Mouse (Mus musculus) cortical plate, adult 2 months (tissue): ENCODE measurements around the gene Sytl2. TPM values are rescaled to one million over a fixed set of nuclear protein-coding genes. Genes with fewer than 3 reads are reported as not detected.

Experiments
- H3K27ac ChIP-seq: fragments of 200-500 bp; 2 replicates; pipeline ENCODE4 v1.5.1; 2012; ENCODE audit warnings: low read length, control low read depth, inconsistent platforms; ENCODE audit not compliant: insufficient read depth
- H3K4me1 ChIP-seq: fragments of 200-500 bp; 2 replicates; pipeline ENCODE4 v1.6.1; 2011; ENCODE audit warnings: low read length; ENCODE audit not compliant: control insufficient read depth, insufficient read depth
- H3K4me3 ChIP-seq: fragments of 200-500 bp; 2 replicates; pipeline ENCODE4 v1.5.1; 2011; ENCODE audit warnings: mild to moderate bottlenecking, low read length, control low read depth; ENCODE audit not compliant: insufficient read depth
- CTCF ChIP-seq: fragments of 200-500 bp; IDR thresholded peaks from 2 replicates; pipeline ENCODE4 v1.5.1; 2011; ENCODE audit warnings: mild to moderate bottlenecking, control low read depth, low read length; ENCODE audit not compliant: insufficient read depth; ENCODE audit errors: extremely low read depth
- POLR2A ChIP-seq: fragments of 200-500 bp; IDR thresholded peaks from 2 replicates; pipeline ENCODE4 v1.6.1; 2011; ENCODE audit warnings: mild to moderate bottlenecking, low read length, control low read depth; ENCODE audit not compliant: insufficient read depth; ENCODE audit errors: extremely low read depth
- polyA plus RNA-seq: library from polyadenylated mRNA; depleted of rRNA; stranded (reverse); fragments of >200 nt; gene quantifications from 2 replicates; pipeline ENCODE4 v1.2.3, GENCODE M21; 2012

Gene Sytl2
- polyA plus RNA-seq, 1 experiment = 119 TPM

- Histone ChIP-seq H3K4me3 (no peak overlapping the region), H3K27ac (no peak overlapping the region), H3K4me1 (no peaks in the 10 kb centered on the region)
- TF ChIP-seq CTCF = no peak
- no peak for TF ChIP-seq POLR2A
Measured at GRCm38 (mm10) chr7:90312151-90312883, 10.3 kb downstream of the Sytl2 start.

DNA sequence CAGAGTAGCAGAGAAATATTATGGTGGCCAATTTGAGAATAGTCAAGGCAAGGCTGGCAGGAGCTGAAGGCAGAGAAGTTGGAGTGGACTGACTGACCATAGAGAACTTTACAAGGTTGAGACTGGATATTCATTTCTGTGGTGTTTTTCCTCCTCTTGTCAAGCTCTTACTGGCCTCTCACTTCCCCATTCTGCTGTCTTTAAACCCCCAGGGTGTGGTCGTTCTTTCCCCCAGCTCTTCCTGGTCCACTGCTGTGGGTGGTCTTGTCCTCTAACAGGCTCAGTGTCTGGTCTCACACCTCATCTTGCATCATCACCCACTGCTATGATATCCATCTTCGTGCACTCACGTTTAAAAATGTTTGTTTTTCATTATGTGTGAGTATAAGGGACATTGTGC is 11.4 kb downstream of the Sytl2 start:
- H3K4me1 ChIP-seq = no peaks in the 10 kb centered on the region
- TF ChIP-seq CTCF = no peak
- no peak for TF ChIP-seq POLR2A
- no peak overlapping the region for H3K27ac ChIP-seq
- no peak overlapping the region for H3K4me3 ChIP-seq

DNA sequence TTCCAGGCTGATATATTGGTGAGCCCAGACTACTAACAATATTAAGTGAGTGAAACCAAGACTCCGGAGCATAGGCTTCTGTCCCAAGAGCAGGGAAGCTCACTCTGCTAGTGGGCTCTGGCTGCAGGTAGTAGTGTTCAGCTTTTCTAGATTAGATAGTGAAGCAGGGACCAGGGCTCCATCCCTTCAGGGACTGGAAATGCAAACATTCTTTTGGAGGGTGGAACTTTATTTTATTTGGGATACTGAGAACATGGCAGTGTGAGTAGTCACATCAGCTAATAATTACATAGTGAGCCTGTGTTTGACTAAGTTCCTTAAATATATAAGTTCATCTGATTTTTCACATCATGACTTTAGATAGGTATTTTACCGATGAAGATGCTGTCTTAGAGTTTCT is 14.8 kb downstream of the Sytl2 start:
- TF ChIP-seq CTCF = no peak
- no peak for TF ChIP-seq POLR2A
- Histone ChIP-seq H3K4me3 (no peak overlapping the region), H3K4me1 (no peaks in the 10 kb centered on the region), H3K27ac (no peak overlapping the region)

GRCm38 (mm10) chr7:90319446-90319845 is 17.4 kb downstream of the Sytl2 start:
- no peak for TF ChIP-seq CTCF
- TF ChIP-seq POLR2A = no peak
- Histone ChIP-seq H3K27ac (no peak overlapping the region), H3K4me1 (no peaks in the 10 kb centered on the region), H3K4me3 (no peak overlapping the region)

GRCm38 (mm10) chr7:90320124-90320523 is 18.1 kb downstream of the Sytl2 start:
- H3K4me1 ChIP-seq = no peaks in the 10 kb centered on the region
- H3K4me3 ChIP-seq = no peak overlapping the region
- TF ChIP-seq POLR2A (no peak), CTCF (no peak)
- H3K27ac ChIP-seq = no peak overlapping the region

DNA sequence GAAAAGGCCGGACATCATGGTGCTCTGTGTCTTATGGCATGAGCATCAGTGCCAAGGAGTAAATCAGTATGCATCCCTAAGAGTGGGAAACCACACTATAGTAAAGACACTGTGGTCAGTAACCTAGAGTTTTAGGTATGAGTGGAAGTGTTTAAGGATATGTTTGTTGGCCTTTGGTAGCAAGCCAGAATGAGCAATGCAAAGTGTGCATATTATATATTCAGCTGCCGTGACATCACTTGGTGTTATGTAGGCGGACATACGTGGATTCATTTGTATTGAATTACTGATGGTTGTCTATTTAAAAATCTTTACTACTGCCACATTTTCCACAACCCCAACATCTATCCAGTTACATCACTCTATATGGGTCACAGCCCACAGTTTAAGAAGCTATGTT is 23.1 kb downstream of the Sytl2 start:
- TF ChIP-seq POLR2A = no peak
- no peak for TF ChIP-seq CTCF
- Histone ChIP-seq H3K4me3 (no peak overlapping the region), H3K4me1 (no peaks in the 10 kb centered on the region)

DNA sequence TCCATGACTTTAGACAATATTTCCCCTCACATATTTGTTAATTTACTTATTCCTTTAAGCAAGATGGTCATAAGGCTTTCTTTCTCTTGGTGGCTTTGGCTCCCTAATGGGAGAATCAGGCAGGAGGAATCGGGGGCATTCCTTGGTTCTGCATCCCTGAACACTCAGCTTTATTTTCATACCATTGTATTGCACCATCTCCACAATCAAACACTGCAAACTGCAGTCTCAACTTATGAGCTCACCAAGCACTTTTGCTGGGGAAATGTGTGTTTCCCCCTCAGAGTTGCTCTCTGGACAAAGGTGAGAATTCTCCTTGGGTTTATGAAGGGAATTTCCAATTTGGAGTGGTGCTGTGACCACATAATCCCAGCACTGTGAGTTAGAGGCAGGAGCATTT is 28.1 kb downstream of the Sytl2 start:
- H3K4me1 ChIP-seq = peaks cover 5% of the 10 kb centered on the region; the same call in 1 of the 2 replicates
- TF ChIP-seq CTCF = no peak
- no peak for TF ChIP-seq POLR2A
- H3K4me3 ChIP-seq = no peak overlapping the region
- no peak overlapping the region for H3K27ac ChIP-seq

More for the DNA sequence above, 23.1 kb downstream of the Sytl2 start:
- H3K27ac ChIP-seq = no peak overlapping the region

DNA sequence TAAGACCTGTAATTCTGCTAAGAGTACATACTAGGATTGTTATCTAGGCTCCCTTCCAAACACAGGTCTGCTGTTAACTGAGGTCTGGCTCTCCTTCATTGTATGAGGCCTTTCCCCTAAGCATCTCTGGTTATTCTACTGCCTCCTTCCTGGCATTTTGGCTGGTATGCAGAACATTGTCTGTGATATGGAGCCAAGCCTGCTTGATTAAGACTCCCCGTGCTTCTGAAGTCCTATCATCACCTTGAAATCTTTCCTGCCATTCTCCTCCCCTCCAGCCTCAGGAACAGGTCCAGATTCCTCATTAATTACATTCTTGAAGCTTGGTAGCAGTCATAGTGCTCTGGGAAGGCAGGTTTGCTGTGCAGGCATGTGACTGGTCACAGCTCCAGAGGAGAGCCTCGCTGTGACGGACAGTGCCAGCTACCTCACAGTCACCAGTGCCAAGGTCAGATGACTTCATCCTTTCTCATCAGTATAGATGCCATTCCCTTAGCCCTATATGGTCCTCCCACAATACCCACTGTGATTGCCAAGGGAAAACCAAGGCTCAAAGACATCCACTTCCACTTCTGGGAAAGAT is 30.5 kb downstream of the Sytl2 start:
- Histone ChIP-seq H3K27ac (peak overlapping the region; percentile 62), H3K4me1 (peaks cover 7% of the 10 kb centered on the region; the same call in 1 of the 2 replicates), H3K4me3 (no peak overlapping the region)
- no peak for TF ChIP-seq POLR2A
- no peak for TF ChIP-seq CTCF

- H3K4me1 ChIP-seq = peaks cover 7% of the 10 kb centered on the region; the same call in 1 of the 2 replicates
- no peak for TF ChIP-seq CTCF
- no peak for TF ChIP-seq POLR2A
- H3K27ac ChIP-seq = 0 out of 2 replicates have a peak overlapping the region, but pooled peaks have one; percentile 70
- H3K4me3 ChIP-seq = no peak overlapping the region
Measured at GRCm38 (mm10) chr7:90334362-90334761, 32.3 kb downstream of the Sytl2 start.

GRCm38 (mm10) chr7:90334831-90335230 is 32.8 kb downstream of the Sytl2 start:
- H3K4me1 ChIP-seq = peaks cover 7% of the 10 kb centered on the region; the same call in 1 of the 2 replicates
- H3K27ac ChIP-seq = 0 out of 2 replicates have a peak overlapping the region, but pooled peaks have one; percentile 70
- TF ChIP-seq POLR2A (no peak), CTCF (no peak)
- H3K4me3 ChIP-seq = no peak overlapping the region
